Mouse (Mus musculus) thymus, postnatal 4 days (tissue): ENCODE measurements around the gene Amigo2.

ENCODE experiments used
- DNase-seq: peaks from one replicate; pipeline ENCODE4 v3.0.0; 2021

Amigo2 gene

DNA sequence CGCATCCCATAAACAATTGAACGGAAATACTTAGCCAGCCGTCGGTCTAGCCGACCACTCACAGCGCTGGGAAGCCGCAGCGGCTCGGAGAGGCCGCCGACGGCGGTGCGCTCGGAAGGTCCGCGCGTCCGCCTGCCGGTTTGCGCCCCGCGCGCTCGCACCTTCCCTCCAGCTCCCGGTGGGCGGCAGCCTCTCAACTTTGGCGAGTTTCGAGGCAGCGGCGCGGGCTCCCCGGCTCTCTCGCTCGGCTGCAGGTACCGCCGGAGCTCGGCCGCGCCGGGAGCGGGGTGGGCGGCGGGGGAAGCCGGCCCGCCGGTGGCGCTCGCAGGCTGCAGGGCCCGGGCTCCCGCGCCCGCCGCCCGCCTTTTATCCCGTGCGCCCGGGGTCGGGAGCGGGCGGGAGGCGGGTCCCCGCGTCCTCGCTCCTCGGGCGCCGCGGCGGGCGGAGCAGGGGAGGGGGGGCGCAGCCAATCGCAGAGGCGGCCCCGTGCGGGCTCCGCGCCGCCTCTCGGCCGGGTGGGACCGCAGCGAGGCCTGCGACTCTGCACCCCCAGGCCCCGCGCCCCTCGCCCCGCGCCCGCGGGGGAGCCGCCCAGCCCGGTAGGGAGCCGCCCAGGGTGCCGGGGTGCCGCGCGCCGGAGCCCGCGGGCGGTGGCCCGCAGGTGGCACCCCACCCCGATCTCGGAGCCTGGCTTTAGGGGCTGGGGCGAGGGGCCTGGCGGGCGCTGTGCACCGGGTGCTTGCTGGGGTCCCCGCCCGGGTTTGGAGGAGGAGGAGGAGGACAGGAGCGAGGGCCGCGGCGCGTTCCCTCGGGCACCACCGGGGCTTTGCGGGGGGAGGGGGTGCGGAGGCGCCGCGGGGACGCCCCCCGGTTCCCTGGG, at the start of gene Amigo2, which contains the start of gene Pced1b:
Amigo2 (minus strand) TSS at position 377 of the 880 bp plus-strand sequence.
Pced1b (plus strand) TSS at position 197 of the 880 bp plus-strand sequence.
- DNase-seq, result peak; percentile 78

DNA sequence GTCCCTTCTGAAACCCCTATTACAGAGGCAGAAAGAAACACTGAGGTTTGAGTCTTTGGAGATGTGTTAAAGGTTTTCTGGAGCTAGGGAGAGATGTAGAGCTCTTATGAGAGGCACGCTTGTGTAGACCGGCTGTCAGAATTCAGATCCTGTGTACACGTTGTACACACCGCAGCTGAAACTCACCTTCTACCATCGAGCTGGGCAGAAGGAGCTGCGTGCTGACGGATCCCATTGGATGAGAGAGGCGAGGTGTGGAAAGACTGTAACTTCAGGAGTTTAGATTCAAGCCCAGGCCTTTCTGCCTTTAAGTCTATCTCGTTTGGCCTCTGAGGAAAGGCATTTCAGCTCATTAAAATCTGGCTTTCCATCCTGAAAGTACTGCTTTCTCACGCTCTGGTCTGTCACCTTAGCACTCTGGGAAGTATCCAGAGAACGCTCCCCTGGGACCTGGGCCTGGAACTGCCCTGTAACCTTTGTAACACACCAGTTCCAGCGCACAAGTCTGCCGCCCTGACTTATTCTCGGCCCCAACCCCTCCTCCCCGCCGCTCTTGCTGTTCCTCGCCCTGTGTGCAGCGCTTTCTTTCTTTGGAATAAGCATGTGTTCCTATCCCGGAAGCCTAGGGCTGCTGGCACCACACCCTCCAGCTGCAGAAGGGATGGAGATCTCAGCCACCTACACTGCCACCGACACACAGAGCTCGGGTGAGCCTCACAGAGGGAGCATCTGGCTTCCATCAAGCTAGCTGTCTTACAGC, 44.4 kb upstream of the Amigo2 start:
- no peak for DNase-seq

GRCm38 (mm10) chr15:97290351-97290750, 43.3 kb upstream of the Amigo2 start:
- no peak for DNase-seq

DNA sequence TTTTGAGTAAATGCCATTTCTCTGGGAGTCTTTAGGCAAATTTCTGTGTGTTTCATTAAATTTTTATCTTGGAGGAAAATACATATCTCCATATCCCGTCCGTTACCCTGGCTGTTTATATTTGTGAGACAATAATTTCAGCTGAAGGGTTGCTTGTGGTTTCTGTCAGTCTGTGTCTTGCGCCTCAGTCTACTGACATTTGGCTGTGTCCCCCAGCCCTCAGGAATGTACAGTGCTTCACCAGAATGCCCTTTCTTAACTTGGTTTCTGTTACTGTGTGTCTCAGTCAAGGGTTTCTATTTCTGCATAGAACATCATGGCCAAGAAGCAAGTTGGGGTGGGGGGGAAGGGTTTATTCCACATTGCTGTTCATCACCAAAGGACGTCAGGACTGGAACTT, 42.1 kb upstream of the Amigo2 start:
- DNase-seq, result no peak

DNA sequence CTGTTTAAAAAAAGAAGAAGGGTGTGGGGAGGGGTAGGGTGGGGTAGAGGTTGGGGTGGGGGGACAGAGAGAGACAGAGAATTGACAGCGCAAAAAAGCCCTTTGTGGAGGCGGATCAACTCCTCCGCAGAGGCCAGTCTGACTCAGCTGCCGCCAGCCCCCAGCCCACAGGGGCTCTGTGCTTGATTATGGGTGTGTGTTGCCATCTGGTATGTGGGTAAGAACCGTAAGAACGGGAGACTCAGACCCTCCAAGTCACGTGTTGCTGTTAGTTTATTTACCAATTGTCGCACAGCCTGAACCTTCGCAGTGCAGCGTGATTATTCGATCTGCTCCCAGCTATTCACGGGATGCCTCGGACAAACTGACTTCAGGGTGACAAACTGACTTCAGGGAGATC, 41.6 kb upstream of the Amigo2 start:
- DNase-seq, result no peak

- no peak for DNase-seq
These were observed 40.5 kb upstream of the Amigo2 start for GRCm38 (mm10) chr15:97287436-97288143.

DNA sequence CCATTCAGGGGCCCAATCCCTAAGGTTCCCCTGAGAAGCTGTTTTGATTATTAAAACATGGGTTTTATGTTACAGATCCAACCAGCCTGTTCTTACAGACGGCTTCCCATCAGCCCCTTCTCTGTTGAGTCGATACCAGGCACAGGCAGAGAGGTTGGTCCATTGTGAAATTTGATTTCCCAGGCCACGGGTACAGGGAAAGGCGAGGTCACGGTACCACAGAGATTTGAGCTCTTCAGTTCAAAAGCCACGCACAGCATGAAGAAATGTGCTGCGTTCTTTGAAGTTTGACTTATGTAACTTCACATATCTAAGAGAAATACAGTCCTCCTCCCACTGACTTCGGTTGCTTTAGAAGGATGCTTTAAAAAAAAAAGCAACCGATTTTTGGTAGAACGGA, 39.6 kb upstream of the Amigo2 start:
- DNase-seq, result no peak

DNA sequence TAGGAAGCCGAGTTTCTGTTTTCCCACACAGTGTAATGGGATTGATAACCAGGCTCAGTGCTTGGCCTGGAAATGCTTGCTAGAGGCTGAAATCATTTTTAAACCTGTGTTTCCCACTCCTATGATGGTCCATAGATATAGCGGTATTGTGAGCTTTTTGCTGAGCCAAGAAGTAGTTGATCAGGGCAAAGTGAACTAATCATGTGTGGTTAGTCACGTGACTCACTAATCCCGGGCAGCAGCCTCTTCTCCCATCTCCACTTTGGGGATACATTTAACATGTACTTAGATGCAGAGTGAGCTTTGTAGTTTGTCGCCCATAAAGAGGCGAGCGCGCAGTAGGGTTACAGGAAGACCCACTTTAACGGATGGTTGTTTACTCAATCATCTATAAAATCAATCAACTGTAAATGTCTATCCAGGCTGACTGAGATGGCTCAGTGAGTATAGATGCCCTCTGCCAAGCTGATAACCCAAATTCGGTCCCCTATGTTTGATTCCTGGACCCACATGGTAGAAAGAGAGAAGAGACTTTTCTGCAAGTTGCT, 38.7 kb upstream of the Amigo2 start:
- no peak for DNase-seq

DNA sequence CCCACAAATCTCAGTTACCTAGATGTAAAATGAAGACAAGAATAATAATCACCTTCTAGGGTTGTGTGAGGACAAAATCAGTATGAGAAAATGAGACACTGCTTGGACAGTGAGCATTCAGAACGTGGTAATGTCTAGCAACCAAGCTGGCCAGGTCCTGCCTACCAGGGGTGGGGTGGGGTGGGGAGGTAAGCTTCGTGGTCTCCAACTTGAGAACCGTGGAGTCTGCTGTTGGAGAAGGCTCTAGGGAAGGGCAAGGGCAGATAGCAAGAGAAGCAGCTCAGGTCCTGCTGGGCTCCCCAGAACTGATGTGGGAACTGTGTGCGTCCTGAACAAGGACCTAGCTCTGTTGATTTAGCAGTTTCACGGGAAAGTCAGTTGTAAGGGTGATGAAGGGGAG, 37.1 kb upstream of the Amigo2 start:
- DNase-seq, result no peak

DNA sequence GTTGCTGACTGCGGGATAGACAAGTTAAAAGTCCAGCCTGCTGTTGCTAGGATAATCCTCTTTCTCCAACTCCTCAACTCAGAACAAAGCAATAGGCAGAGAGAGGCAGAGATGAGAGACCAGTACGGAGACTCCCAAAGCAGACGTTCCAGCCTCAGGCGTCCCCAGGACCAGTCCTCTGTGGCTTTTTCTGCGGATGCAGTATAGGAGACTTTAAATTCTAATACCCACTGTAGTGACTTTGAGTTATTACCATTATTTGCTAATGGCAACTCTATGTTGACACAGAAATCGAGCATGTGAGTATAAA, 35.4 kb upstream of the Amigo2 start:
- no peak for DNase-seq

- no peak for DNase-seq
These were observed 34.9 kb upstream of the Amigo2 start for GRCm38 (mm10) chr15:97281712-97282571.

- DNase-seq, result no peak
These were observed 33.7 kb upstream of the Amigo2 start for GRCm38 (mm10) chr15:97280776-97281175.

- no peak for DNase-seq
These were observed 33.0 kb upstream of the Amigo2 start for GRCm38 (mm10) chr15:97280131-97280530.

GRCm38 (mm10) chr15:97278340-97278948, 31.4 kb upstream of the Amigo2 start:
- no peak for DNase-seq

DNA sequence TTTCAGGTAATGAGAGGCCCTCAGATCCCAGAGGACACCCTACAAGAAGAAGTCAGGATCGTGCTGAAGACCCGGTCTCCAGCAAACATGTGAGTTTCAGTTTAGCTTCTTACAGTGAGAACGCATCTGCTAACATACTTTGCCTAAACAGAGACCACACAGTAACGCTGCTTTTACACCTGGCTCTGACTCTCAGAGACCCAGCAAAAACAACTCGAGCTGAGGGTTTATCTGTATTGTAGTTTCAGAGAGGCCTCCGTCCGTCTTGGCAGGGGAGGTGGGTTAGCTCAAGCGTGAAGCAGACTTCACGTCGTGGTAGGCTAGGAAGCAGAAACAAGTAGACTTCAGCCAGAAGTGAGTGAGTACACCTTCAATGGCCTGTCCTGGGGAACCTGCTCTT, 30.2 kb upstream of the Amigo2 start:
- no peak for DNase-seq

DNA sequence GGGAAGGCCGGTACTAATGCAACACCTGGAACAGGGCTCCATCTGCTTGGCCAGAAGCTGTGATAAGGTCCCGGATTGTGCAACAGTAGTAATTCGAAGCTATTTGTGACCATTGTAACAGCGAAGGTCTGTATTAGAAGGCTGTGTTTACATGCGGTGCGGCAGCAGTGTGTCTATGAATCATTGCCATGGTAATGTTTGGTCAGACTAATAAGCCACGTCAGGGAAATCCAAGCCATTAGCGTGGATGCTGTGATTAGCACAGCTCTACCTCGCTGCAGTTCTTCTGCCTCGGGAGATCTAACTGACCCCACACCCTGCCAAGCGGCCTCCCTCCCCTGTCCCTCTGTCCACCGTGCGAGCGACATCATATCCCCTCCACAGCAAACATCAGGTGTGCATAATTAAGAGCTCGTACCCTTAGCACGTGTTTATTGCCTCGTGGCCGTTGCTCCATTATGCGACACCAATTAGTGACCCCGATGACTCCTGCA, 29.6 kb upstream of the Amigo2 start:
- DNase-seq, result no peak

- DNase-seq, result no peak
These were observed 28.7 kb upstream of the Amigo2 start for GRCm38 (mm10) chr15:97275626-97276395.

DNA sequence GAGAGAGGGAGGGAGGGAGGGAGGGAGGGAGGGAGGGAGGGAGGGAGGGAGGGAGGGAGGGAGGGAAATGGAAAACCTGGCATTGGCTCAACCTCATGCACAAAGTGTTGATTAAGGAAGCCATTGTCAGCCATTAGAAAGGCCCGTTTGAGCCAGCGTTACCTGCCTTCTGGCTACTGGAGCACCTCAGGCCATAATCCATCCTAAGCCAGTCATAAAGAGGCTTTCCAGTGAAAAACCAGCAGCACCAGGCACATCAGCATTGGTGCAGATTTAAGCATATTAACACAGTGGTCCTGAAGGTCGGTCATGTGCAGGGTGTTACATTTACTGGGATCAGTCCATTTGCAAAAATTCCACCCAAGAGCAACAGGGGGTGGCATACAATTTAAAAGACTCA, 25.7 kb upstream of the Amigo2 start:
- DNase-seq, result no peak

DNA sequence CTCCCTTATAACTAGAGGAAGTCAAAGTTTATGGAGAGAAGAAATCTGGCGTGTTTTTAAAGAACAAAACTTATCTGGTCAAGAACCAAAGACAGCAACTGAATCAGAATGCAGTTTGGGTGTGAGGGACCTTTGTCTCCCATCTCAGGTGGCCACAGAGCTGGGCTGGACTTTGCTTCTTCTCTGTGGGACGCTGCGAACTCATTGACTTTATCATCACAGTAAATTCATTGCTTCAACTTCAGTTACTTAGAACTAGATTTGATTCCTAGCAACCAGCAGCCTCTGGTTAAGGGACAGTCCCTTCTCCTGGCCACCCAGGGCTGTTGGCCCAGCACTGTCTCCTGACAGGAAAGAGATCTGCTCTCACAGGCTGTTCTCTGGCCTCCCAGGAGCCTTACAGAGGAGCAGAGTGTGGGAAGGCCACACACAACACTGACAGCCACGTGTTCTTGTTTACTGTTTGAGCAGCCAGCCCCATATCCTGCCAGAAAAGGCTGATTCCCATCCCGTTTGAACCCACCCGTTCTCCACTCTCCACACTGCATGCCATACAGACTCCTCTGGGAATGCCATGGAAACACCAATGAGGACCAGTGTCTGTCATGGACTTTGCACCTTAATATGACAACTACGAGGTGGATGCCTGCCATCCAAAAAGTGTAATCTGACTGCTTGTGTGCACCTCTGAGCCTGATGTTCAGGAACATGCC, 25.1 kb upstream of the Amigo2 start:
- DNase-seq, result no peak

- DNase-seq, result no peak
These were observed 20.1 kb upstream of the Amigo2 start for GRCm38 (mm10) chr15:97267094-97267695.
